Mouse (Mus musculus) brown adipose tissue, adult 24 weeks (tissue): ENCODE results near the gene Srgap2. TPM values are rescaled to one million over a fixed set of nuclear protein-coding genes. Genes with fewer than 3 reads are reported as not detected.

Experiments
- H3K27ac ChIP-seq: fragments of 200-500 bp; replicated peaks from 2 replicates; pipeline ENCODE4 v1.5.1; 2012; ENCODE audit warnings: low read depth, mild to moderate bottlenecking, low read length
- H3K4me1 ChIP-seq: fragments of 200-500 bp; 2 replicates; pipeline ENCODE4 v1.6.1; 2012; ENCODE audit warnings: low read length, mixed read lengths; ENCODE audit not compliant: control insufficient read depth, insufficient read depth, insufficient read length
- H3K4me3 ChIP-seq: fragments of 200-500 bp; 2 replicates; pipeline ENCODE4 v1.5.1; 2012; ENCODE audit warnings: low read depth, mild to moderate bottlenecking, low read length, moderate library complexity; ENCODE audit not compliant: insufficient read depth
- polyA plus RNA-seq: library from polyadenylated mRNA; stranded (reverse); fragments of >200 nt; gene quantifications from 2 replicates; pipeline ENCODE4 v1.2.4, GENCODE M21; 2012; ENCODE audit not compliant: missing spikeins, insufficient read depth, insufficient read length

The Srgap2 gene
- polyA plus RNA-seq, 1 experiment = 7.8 TPM

GRCm38 (mm10) chr1:131541431-131541830, 14.3 kb upstream of the Srgap2 start:
- Histone ChIP-seq H3K4me3 (no peak overlapping the region), H3K4me1 (no peaks in the 10 kb centered on the region), H3K27ac (no peak overlapping the region)

GRCm38 (mm10) chr1:131540795-131541194, 13.6 kb upstream of the Srgap2 start:
- Histone ChIP-seq H3K4me3 (no peak overlapping the region), H3K4me1 (no peaks in the 10 kb centered on the region), H3K27ac (no peak overlapping the region)

- Histone ChIP-seq H3K27ac (no peak overlapping the region), H3K4me1 (no peaks in the 10 kb centered on the region), H3K4me3 (no peak overlapping the region)
Observed at GRCm38 (mm10) chr1:131539771-131540170, 12.6 kb upstream of the Srgap2 start.

- H3K27ac ChIP-seq = peak overlapping the region; percentile 29
- peak overlapping the region; percentile 67 for H3K4me3 ChIP-seq
- peaks cover 8% of the 10 kb centered on the region for H3K4me1 ChIP-seq
Observed at GRCm38 (mm10) chr1:131528561-131529166, 1.5 kb upstream of the Srgap2 start.

GRCm38 (mm10) chr1:131528081-131528507, 942 bp upstream of the Srgap2 start:
- H3K27ac ChIP-seq = peak overlapping the region; percentile 29
- peaks cover 10% of the 10 kb centered on the region for H3K4me1 ChIP-seq
- peak overlapping the region; percentile 67 for H3K4me3 ChIP-seq

- H3K4me3 ChIP-seq = peak overlapping the region; percentile 78
- H3K4me1 ChIP-seq = peaks cover 15% of the 10 kb centered on the region
- peak overlapping the region; percentile 81 for H3K27ac ChIP-seq
Observed at GRCm38 (mm10) chr1:131526371-131527270, 531 bp downstream of the Srgap2 start.

GRCm38 (mm10) chr1:131525586-131526271, 1.4 kb downstream of the Srgap2 start:
- Histone ChIP-seq H3K4me1 (peaks cover 17% of the 10 kb centered on the region), H3K27ac (peak overlapping the region; percentile 83), H3K4me3 (peak overlapping the region; percentile 78)

GRCm38 (mm10) chr1:131525101-131525585, 2.0 kb downstream of the Srgap2 start:
- Histone ChIP-seq H3K27ac (peak overlapping the region; percentile 83), H3K4me3 (peak overlapping the region; percentile 78), H3K4me1 (peaks cover 18% of the 10 kb centered on the region)

- Histone ChIP-seq H3K27ac (no peak overlapping the region; the same call in 1 of the 2 replicates), H3K4me1 (peaks cover 21% of the 10 kb centered on the region), H3K4me3 (peak overlapping the region; percentile 78)
Observed at GRCm38 (mm10) chr1:131523794-131524193, 3.4 kb downstream of the Srgap2 start.

- Histone ChIP-seq H3K4me3 (no peak overlapping the region), H3K4me1 (peaks cover 21% of the 10 kb centered on the region), H3K27ac (no peak overlapping the region)
Observed at GRCm38 (mm10) chr1:131516588-131516987, 10.6 kb downstream of the Srgap2 start.

- Histone ChIP-seq H3K27ac (no peak overlapping the region), H3K4me3 (no peak overlapping the region), H3K4me1 (peaks cover 19% of the 10 kb centered on the region)
Observed at GRCm38 (mm10) chr1:131514197-131514596, 13.0 kb downstream of the Srgap2 start.

GRCm38 (mm10) chr1:131513136-131513535, 14.0 kb downstream of the Srgap2 start:
- Histone ChIP-seq H3K27ac (no peak overlapping the region), H3K4me3 (no peak overlapping the region), H3K4me1 (peaks cover 19% of the 10 kb centered on the region)

- peak overlapping the region; percentile 50; the same call in 1 of the 2 replicates for H3K27ac ChIP-seq
- H3K4me3 ChIP-seq = no peak overlapping the region
- H3K4me1 ChIP-seq = peaks cover 13% of the 10 kb centered on the region
Observed at GRCm38 (mm10) chr1:131511661-131512500, 15.3 kb downstream of the Srgap2 start.

GRCm38 (mm10) chr1:131511131-131511530, 16.0 kb downstream of the Srgap2 start:
- Histone ChIP-seq H3K27ac (no peak overlapping the region), H3K4me3 (no peak overlapping the region), H3K4me1 (peaks cover 13% of the 10 kb centered on the region)
